Mouse (Mus musculus): ENCODE data around the gene Mylk4. TPM values are rescaled to one million over a fixed set of nuclear protein-coding genes. Genes with fewer than 3 reads are reported as not detected.
A peak's percentile ranks its signal among the peaks of the same experiment; 100 is the strongest.

Gene Mylk4
- polyA plus RNA-seq, 1 experiment, result not detected

DNA sequence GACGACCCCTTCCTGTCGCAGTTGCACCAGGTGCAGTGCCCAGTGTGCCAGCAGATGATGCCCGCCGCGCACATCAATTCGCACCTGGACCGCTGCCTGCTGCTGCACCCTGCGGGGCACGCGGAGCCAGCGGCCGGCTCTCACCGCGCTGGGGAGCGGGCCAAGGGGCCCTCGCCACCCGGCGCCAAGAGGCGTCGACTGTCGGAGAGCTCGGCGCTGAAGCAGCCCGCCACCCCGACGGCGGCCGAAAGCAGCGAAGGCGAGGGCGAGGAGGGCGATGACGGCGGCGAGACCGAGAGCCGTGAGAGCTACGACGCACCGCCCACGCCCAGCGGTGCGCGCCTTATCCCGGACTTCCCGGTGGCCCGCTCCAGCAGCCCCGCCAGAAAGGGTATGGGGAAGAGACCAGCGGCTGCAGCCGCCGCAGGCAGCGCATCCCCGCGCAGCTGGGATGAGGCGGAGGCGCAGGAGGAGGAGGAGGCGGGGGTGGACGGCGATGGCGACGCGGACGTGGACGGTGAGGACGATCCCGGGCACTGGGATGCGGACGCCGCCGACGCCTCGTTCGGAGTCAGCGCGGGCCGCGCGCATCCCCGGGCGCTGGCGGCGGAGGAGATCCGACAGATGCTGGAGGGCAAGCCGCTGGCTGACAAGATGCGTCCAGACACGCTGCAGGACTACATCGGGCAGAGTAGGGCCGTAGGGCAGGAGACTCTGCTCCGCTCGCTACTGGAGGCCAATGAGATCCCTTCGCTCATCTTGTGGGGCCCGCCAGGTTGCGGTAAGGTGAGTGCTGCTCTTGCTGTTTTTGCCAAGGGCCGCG, 18.7 kb upstream of the Mylk4 start, which contains the start of gene D930007J09Rik:
Gene D930007J09Rik (minus strand): TSS at position 591 of the 823 bp plus-strand sequence.
- H3K9me3 ChIP-seq (ENCODE audit: control insufficient read depth, low read length), result no peaks in the 10 kb centered on the region
- H3K4me1 ChIP-seq (ENCODE audit: control insufficient read depth), result peaks cover 38% of the 10 kb centered on the region
- no peaks in the 10 kb centered on the region; the same call in 1 of the 2 replicates for H3K27me3 ChIP-seq (ENCODE audit: control insufficient read depth)
- H3K4me3 ChIP-seq (replicated peaks), result peak within 1 kb of the TSS; percentile 88
- H3K36me3 ChIP-seq (ENCODE audit: control insufficient read depth), result peaks cover 33% of the 10 kb centered on the region
- TF ChIP-seq GATA1 (IDR thresholded peaks at IDR 0.05; ENCODE audit: low read length) (no peak), TAL1 (IDR thresholded peaks at IDR 0.05; ENCODE audit: low read length) (no peak)

DNA sequence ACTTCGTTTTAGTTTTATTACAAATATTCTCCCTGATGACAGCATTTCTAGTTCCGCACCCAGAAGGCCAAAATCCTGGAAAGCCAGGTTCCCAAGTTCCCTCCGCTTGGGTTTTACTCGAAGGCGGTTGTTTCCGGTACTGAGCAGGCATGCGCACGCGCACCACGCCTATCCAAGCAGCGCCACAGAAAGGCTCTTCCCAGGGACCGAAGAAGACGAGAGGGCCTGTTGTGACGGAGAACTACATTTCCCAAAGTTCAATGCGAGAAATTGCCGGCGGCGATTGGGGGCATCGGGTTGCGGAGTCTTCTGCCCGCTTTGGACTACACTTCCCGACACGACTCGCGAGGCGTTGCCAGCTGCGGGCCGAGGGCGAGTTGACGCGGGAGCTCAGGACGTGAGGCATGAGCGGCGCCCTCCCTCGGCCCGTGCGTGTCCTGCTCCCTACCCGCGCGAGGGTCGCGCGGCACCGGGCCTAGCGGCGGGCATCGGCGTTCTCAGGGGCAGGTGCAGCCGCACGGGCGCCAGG, 18.0 kb upstream of the Mylk4 start, which contains the start of gene Wrnip1:
Gene Wrnip1 (plus strand): TSS at position 346 of the 529 bp plus-strand sequence.
- H3K9me3 ChIP-seq (ENCODE audit: control insufficient read depth, low read length), result no peaks in the 10 kb centered on the region
- TF ChIP-seq GATA1 (IDR thresholded peaks at IDR 0.05; ENCODE audit: low read length) (no peak), TAL1 (IDR thresholded peaks at IDR 0.05; ENCODE audit: low read length) (no peak)
- peaks cover 27% of the 10 kb centered on the region for H3K36me3 ChIP-seq (ENCODE audit: control insufficient read depth)
- peak within 1 kb of the TSS; percentile 88 for H3K4me3 ChIP-seq (replicated peaks)
- H3K4me1 ChIP-seq (ENCODE audit: control insufficient read depth), result peaks cover 35% of the 10 kb centered on the region
- no peaks in the 10 kb centered on the region; the same call in 1 of the 2 replicates for H3K27me3 ChIP-seq (ENCODE audit: control insufficient read depth)

DNA sequence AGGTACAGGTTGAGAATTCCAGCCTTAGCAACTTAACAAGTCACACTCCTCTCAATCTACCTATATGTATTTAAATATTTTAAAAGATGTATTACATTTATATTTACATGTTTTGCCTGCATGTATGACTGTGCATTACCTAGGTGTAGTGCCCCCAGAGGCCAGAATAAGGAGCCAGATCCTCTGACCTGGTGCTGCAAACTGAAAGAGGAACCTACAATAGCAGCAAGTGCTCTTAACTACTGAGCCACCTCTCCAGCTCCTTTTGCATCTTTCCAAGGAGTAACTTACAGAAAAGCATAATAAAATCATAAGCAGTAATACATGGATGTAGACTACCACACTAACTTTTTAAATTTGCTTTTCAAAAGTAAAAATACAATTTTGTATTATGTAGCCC, 17.1 kb upstream of the Mylk4 start:
- Histone ChIP-seq H3K4me3 (replicated peaks) (peak overlapping the region; percentile 88), H3K27me3 (ENCODE audit: control insufficient read depth) (no peaks in the 10 kb centered on the region; the same call in 1 of the 2 replicates), H3K36me3 (ENCODE audit: control insufficient read depth) (peaks cover 19% of the 10 kb centered on the region), H3K9me3 (ENCODE audit: control insufficient read depth, low read length) (no peaks in the 10 kb centered on the region), H3K4me1 (ENCODE audit: control insufficient read depth) (peaks cover 35% of the 10 kb centered on the region)
- TF ChIP-seq GATA1 (IDR thresholded peaks at IDR 0.05; ENCODE audit: low read length), result no peak
- TF ChIP-seq TAL1 (IDR thresholded peaks at IDR 0.05; ENCODE audit: low read length), result no peak

DNA sequence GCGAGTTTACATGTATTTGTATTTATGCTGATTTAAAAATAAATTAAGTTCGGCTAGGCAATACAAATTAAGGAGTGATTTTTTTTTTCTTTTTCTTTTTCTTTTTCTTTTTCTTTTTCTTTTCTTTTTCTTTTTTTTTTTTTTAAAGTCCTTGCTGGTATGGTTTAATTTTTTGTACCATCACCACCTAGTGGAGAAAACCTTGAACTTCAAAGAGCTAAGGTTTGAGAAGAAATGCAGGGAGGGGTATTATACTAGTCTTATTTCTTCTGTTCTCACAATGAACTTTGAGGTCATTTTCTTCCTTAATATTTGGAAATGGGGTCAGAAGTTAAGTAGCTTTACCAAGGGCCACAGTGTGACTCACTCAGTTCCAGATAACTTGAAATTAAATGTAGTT, 15.4 kb upstream of the Mylk4 start:
- Histone ChIP-seq H3K4me3 (replicated peaks) (no peak overlapping the region), H3K27me3 (ENCODE audit: control insufficient read depth) (no peaks in the 10 kb centered on the region; the same call in 1 of the 2 replicates), H3K36me3 (ENCODE audit: control insufficient read depth) (peaks cover 6% of the 10 kb centered on the region), H3K9me3 (ENCODE audit: control insufficient read depth, low read length) (no peaks in the 10 kb centered on the region), H3K4me1 (ENCODE audit: control insufficient read depth) (peaks cover 32% of the 10 kb centered on the region)
- no peak for TF ChIP-seq GATA1 (IDR thresholded peaks at IDR 0.05; ENCODE audit: low read length)

DNA sequence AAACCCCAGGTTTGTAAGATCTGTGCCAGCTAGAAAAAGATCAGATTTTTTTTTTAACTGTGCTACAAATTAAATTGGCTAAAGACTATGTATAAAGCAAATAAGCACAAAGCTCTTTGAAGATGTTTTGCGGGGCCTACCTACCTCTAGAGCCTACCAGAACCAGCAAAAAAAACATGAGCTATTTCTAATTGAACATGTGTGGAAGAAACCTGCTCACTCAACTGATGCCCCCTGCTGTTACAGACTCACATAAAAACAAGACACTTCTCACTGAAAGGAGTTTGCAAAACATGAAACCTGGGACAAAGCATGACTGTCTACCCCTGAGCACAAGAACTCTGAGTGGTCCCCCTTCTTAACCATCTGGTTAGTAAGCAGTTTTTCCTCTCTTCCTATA, 13.3 kb upstream of the Mylk4 start:
- Histone ChIP-seq H3K4me1 (ENCODE audit: control insufficient read depth) (peaks cover 12% of the 10 kb centered on the region), H3K4me3 (replicated peaks) (no peak overlapping the region), H3K36me3 (ENCODE audit: control insufficient read depth) (no peaks in the 10 kb centered on the region), H3K27me3 (ENCODE audit: control insufficient read depth) (no peaks in the 10 kb centered on the region; the same call in 1 of the 2 replicates), H3K9me3 (ENCODE audit: control insufficient read depth, low read length) (no peaks in the 10 kb centered on the region)
- no peak for TF ChIP-seq GATA1 (IDR thresholded peaks at IDR 0.05; ENCODE audit: low read length)
- no peak for TF ChIP-seq TAL1 (IDR thresholded peaks at IDR 0.05; ENCODE audit: low read length)

DNA sequence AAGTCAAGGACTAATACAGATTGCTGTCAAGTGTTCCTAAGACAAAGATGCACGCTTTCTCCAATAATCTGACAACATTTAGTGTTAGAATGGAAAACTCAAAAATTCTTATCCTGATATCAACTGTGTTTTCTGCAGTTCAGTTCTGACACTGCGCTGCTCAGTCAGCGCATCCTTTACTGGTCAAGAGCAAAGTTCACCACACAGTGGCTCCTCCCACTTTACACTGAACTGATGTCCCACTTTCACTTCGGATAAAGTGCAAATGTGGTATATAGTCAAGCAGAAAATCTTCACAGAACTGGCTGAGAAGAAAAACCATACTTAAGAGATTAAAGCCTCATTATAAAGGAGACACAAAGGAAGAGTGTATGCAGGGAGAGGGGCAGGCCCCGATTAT, 11.4 kb upstream of the Mylk4 start:
- no peaks in the 10 kb centered on the region for H3K9me3 ChIP-seq (ENCODE audit: control insufficient read depth, low read length)
- H3K36me3 ChIP-seq (ENCODE audit: control insufficient read depth), result no peaks in the 10 kb centered on the region
- peaks cover under 1% of the 10 kb centered on the region; the same call in 1 of the 2 replicates for H3K4me1 ChIP-seq (ENCODE audit: control insufficient read depth)
- TF ChIP-seq TAL1 (IDR thresholded peaks at IDR 0.05; ENCODE audit: low read length), result no peak
- no peak for TF ChIP-seq GATA1 (IDR thresholded peaks at IDR 0.05; ENCODE audit: low read length)
- no peak overlapping the region for H3K4me3 ChIP-seq (replicated peaks)
- H3K27me3 ChIP-seq (ENCODE audit: control insufficient read depth), result no peaks in the 10 kb centered on the region; the same call in 1 of the 2 replicates

DNA sequence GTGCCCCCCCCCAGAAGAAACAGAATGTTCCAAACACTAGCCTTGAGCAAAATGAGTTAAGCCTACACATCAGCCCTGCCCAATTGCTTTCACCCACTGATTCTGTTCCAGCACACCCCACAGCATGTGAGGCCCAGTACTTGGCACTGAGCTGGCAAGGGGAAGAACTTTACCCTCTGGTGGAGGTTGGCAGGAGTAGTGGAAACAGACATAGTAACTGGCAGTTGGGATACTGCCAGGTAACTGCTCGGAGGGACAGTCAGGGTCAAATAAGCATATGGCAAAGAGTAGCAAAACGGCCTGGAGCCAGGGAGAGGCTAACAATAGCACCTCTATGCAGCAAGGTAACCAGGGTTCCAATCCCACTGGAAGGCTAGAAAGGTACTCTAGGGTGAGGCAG, 10.9 kb upstream of the Mylk4 start:
- H3K4me1 ChIP-seq (ENCODE audit: control insufficient read depth), result no peaks in the 10 kb centered on the region
- no peaks in the 10 kb centered on the region for H3K36me3 ChIP-seq (ENCODE audit: control insufficient read depth)
- H3K9me3 ChIP-seq (ENCODE audit: control insufficient read depth, low read length), result no peaks in the 10 kb centered on the region
- H3K4me3 ChIP-seq (replicated peaks), result no peak overlapping the region
- TF ChIP-seq TAL1 (IDR thresholded peaks at IDR 0.05; ENCODE audit: low read length) (no peak), GATA1 (IDR thresholded peaks at IDR 0.05; ENCODE audit: low read length) (no peak)
- H3K27me3 ChIP-seq (ENCODE audit: control insufficient read depth), result no peaks in the 10 kb centered on the region; the same call in 1 of the 2 replicates

DNA sequence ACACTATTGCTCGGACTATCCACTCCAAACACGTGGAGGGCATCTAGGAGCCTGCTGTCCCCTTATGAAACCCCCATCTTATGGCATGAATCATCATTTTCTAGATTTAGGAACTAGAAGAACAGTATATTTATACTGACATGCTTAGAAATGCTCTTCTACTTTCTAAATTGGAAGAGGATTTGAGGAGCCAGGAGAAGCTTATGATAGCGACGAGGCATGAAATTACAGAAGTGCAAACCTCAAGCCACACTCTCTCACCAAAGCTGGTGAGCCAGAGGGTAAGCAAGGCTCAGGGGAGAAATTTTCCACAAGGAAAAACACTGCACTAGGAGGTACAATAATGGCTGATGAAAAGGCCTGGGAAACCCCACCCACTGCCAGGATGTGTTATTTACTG, 6.0 kb upstream of the Mylk4 start:
- Histone ChIP-seq H3K4me3 (replicated peaks) (no peak overlapping the region), H3K4me1 (ENCODE audit: control insufficient read depth) (no peaks in the 10 kb centered on the region), H3K9me3 (ENCODE audit: control insufficient read depth, low read length) (no peaks in the 10 kb centered on the region), H3K36me3 (ENCODE audit: control insufficient read depth) (no peaks in the 10 kb centered on the region), H3K27me3 (ENCODE audit: control insufficient read depth) (no peaks in the 10 kb centered on the region)
- TF ChIP-seq TAL1 (IDR thresholded peaks at IDR 0.05; ENCODE audit: low read length), result no peak
- TF ChIP-seq GATA1 (IDR thresholded peaks at IDR 0.05; ENCODE audit: low read length), result no peak

DNA sequence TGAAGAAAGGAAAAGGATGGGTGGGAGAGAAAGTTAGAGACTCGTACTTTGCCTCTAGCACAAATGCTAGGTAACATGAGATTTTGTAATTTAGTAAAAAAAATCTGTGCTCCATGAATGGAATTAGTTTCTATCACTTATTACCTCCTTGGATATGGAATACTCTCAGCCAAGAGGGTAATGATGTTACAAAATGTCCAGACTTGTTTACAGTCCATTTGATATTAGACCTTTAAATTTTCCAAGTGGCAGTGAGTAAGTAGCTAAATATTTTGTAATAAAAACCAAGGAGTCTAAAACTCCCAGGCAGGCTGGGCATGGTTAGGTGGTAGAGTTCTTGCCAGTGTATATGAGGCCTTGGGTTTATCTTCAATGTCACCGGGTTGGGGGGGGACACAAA, 3.8 kb upstream of the Mylk4 start:
- no peak for TF ChIP-seq GATA1 (IDR thresholded peaks at IDR 0.05; ENCODE audit: low read length)
- no peak for TF ChIP-seq TAL1 (IDR thresholded peaks at IDR 0.05; ENCODE audit: low read length)
- Histone ChIP-seq H3K36me3 (ENCODE audit: control insufficient read depth) (no peaks in the 10 kb centered on the region), H3K4me1 (ENCODE audit: control insufficient read depth) (no peaks in the 10 kb centered on the region), H3K27me3 (ENCODE audit: control insufficient read depth) (no peaks in the 10 kb centered on the region), H3K9me3 (ENCODE audit: control insufficient read depth, low read length) (no peaks in the 10 kb centered on the region), H3K4me3 (replicated peaks) (no peak overlapping the region)
